In the genomic region with DNA sequence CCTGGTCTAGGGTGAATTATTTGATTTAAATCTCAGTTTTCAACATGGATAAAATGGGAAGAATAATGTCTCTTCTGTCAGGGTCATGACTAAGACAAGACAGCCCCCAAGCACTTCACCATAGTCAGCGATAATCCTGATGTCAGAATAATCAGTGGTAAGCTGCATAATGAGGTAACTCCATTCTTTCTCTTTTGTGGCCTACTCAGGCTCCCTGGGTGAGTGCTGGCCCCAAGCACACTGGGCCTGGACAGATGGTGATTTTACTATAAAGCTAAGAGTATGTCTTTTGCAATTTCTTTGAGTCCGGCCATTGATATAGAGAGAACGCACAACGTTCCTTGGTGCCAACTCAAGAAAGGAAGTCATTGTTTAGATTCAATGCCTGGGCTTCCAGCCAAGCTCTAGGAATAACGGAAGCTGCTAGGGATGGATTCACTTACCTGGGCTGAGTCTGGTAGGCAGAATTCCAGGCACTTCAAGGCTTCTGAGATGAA, we compare ENCODE assay signal across 26 mouse cellular contexts. TPM values are rescaled to one million over a fixed set of nuclear protein-coding genes. Genes with fewer than 3 reads are reported as not detected.
DNase-seq lines count a peak whose midpoint lies in the region; ATAC-seq and TF ChIP-seq lines count a peak whose summit lies in the region.
"Had no signal": no experiment of that assay in that cellular context is flagged by ENCODE, and none has a peak within 500 bp of the region (broad histone marks: within the 10 kb centered on the region; RNA-seq: fewer than 3 reads in every experiment).

No protein-coding gene starts in this region.

- no peaks in the 10 kb centered on the region for H3K36me3 ChIP-seq in forebrain, postnatal 0 days (ENCODE audit: insufficient read depth)
- H3K36me3 ChIP-seq in forebrain, embryonic 15.5 days, result no peaks in the 10 kb centered on the region
- H3K36me3 ChIP-seq in midbrain, embryonic 11.5 days (ENCODE audit: control insufficient read depth, insufficient read depth, low read length), result no peaks in the 10 kb centered on the region
- no peaks in the 10 kb centered on the region for H3K36me3 ChIP-seq in midbrain, embryonic 10.5 days
- no peaks in the 10 kb centered on the region for H3K36me3 ChIP-seq in midbrain, postnatal 0 days (ENCODE audit: insufficient read depth, low read length)
- H3K36me3 ChIP-seq: embryonic facial prominence, embryonic 12.5 days; heart, embryonic 15.5 days; kidney, embryonic 15.5 days; liver, embryonic 12.5 days; neural tube, embryonic 13.5 days; stomach, embryonic 15.5 days had no signal

- no peak overlapping the region for H3K4me3 ChIP-seq in forebrain, postnatal 0 days (ENCODE audit: low read depth, low read length)
- no peak overlapping the region for H3K4me3 ChIP-seq in forebrain, embryonic 15.5 days
- H3K4me3 ChIP-seq in midbrain, embryonic 11.5 days (ENCODE audit: low read depth, low read length), result no peak overlapping the region
- H3K4me3 ChIP-seq in midbrain, embryonic 10.5 days, result no peak overlapping the region
- H3K4me3 ChIP-seq in midbrain, postnatal 0 days (ENCODE audit: low read depth, low read length), result no peak overlapping the region
- H3K4me3 ChIP-seq: embryonic facial prominence, embryonic 12.5 days; heart, embryonic 15.5 days; kidney, embryonic 15.5 days; liver, embryonic 12.5 days; neural tube, embryonic 13.5 days; stomach, embryonic 15.5 days had no signal

- no peaks in the 10 kb centered on the region for H3K4me1 ChIP-seq in forebrain, postnatal 0 days (ENCODE audit: insufficient read depth)
- peaks cover 7% of the 10 kb centered on the region for H3K4me1 ChIP-seq in forebrain, embryonic 15.5 days
- H3K4me1 ChIP-seq in midbrain, embryonic 11.5 days (ENCODE audit: control insufficient read depth, insufficient read depth, low read length), result no peaks in the 10 kb centered on the region
- H3K4me1 ChIP-seq in midbrain, embryonic 10.5 days, result peaks cover 11% of the 10 kb centered on the region
- no peaks in the 10 kb centered on the region for H3K4me1 ChIP-seq in midbrain, postnatal 0 days (ENCODE audit: insufficient read depth, low read length)
- H3K4me1 ChIP-seq: embryonic facial prominence, embryonic 12.5 days; heart, embryonic 15.5 days; liver, embryonic 12.5 days; stomach, embryonic 15.5 days had no signal

- no peak for TF ChIP-seq CTCF in forebrain, postnatal 0 days (IDR thresholded peaks at IDR 0.05; ENCODE audit: low read depth)
- TF ChIP-seq CTCF in brain, embryonic 14.5 days (IDR thresholded peaks at IDR 0.05; ENCODE audit: borderline replicate concordance, extremely low read depth, insufficient read depth, insufficient read length), result no peak
- no peak for TF ChIP-seq CTCF in midbrain, postnatal 0 days (IDR thresholded peaks at IDR 0.05)

- DNase-seq in forebrain, postnatal 0 days, result peak; percentile 15
- DNase-seq in midbrain, embryonic 11.5 days (ENCODE audit: low spot score, missing footprints), result peak; percentile 82
- DNase-seq in midbrain, embryonic 10.5 days (ENCODE audit: low spot score), result no peak
- peak; percentile 58 for DNase-seq in brain, embryonic 14.5 days (ENCODE audit: low read depth)
- peak; percentile 22 for DNase-seq in midbrain, postnatal 0 days (ENCODE audit: low spot score)
- DNase-seq: adrenal gland, postnatal 36 days; B cell, adult 2 months; cerebellum, adult 8-10 months; gastrocnemius, postnatal 10 days; kidney, adult 18-20 months; kidney, postnatal 4 days; layer of hippocampus, postnatal 36 days; left cerebral cortex, postnatal 4 days; liver, postnatal 0 days; right cerebral cortex, postnatal 14 days had no signal

- H3K27ac ChIP-seq in forebrain, postnatal 0 days (ENCODE audit: low read depth, low read length), result no peak overlapping the region
- no peak overlapping the region for H3K27ac ChIP-seq in forebrain, embryonic 15.5 days (replicated peaks)
- H3K27ac ChIP-seq in midbrain, embryonic 11.5 days (ENCODE audit: low read depth, low read length), result no peak overlapping the region
- no peak overlapping the region for H3K27ac ChIP-seq in midbrain, embryonic 10.5 days (replicated peaks)
- no peak overlapping the region for H3K27ac ChIP-seq in midbrain, postnatal 0 days (ENCODE audit: low read depth, low read length)
- H3K27ac ChIP-seq: embryonic facial prominence, embryonic 12.5 days; heart, embryonic 15.5 days; kidney, embryonic 15.5 days; liver, embryonic 12.5 days; neural tube, embryonic 13.5 days; stomach, embryonic 15.5 days had no signal

- no peak overlapping the region for H3K4me2 ChIP-seq in forebrain, postnatal 0 days (ENCODE audit: low read depth)
- H3K4me2 ChIP-seq in forebrain, embryonic 15.5 days (replicated peaks), result no peak overlapping the region
- H3K4me2 ChIP-seq in midbrain, embryonic 11.5 days, result no peak overlapping the region
- H3K4me2 ChIP-seq in midbrain, postnatal 0 days (ENCODE audit: low read depth, low read length, poor library complexity, severe bottlenecking), result no peak overlapping the region
- H3K4me2 ChIP-seq: embryonic facial prominence, embryonic 12.5 days; heart, embryonic 15.5 days; kidney, embryonic 15.5 days; liver, embryonic 12.5 days; neural tube, embryonic 13.5 days; stomach, embryonic 15.5 days had no signal

- no peaks in the 10 kb centered on the region for H3K27me3 ChIP-seq in forebrain, postnatal 0 days (ENCODE audit: insufficient read depth, low read length)
- H3K27me3 ChIP-seq in forebrain, embryonic 15.5 days, result no peaks in the 10 kb centered on the region
- H3K27me3 ChIP-seq in midbrain, embryonic 11.5 days (ENCODE audit: control insufficient read depth, insufficient read depth, low read length), result no peaks in the 10 kb centered on the region
- no peaks in the 10 kb centered on the region for H3K27me3 ChIP-seq in midbrain, embryonic 10.5 days (ENCODE audit: low read depth, poor library complexity, severe bottlenecking)
- no peaks in the 10 kb centered on the region for H3K27me3 ChIP-seq in midbrain, postnatal 0 days (ENCODE audit: insufficient read depth, low read length)
- H3K27me3 ChIP-seq: embryonic facial prominence, embryonic 12.5 days; heart, embryonic 15.5 days; kidney, embryonic 15.5 days; liver, embryonic 12.5 days; neural tube, embryonic 13.5 days; stomach, embryonic 15.5 days had no signal

- 9% methylated on average over 5 of the region's 5 CpGs for WGBS in forebrain, postnatal 0 days
- 8% methylated on average over 5 of the region's 5 CpGs for WGBS in forebrain, embryonic 15.5 days
- WGBS in midbrain, embryonic 11.5 days, result 54% methylated on average over 5 of the region's 5 CpGs
- 72% methylated on average over 5 of the region's 5 CpGs for WGBS in midbrain, embryonic 10.5 days
- 19% methylated on average over 5 of the region's 5 CpGs for WGBS in midbrain, postnatal 0 days

- no peak for ATAC-seq in forebrain, postnatal 0 days
- ATAC-seq in forebrain, embryonic 15.5 days (replicated peaks), result no peak
- peak; percentile 59; the same call in 1 of the 2 replicates for ATAC-seq in midbrain, embryonic 11.5 days (ENCODE audit: low FRiP score)
- no peak for ATAC-seq in midbrain, postnatal 0 days (ENCODE audit: low FRiP score)
- ATAC-seq: hindbrain, embryonic 16.5 days; liver, embryonic 12.5 days; liver, postnatal 0 days; lung, postnatal 0 days had no signal

- no peaks in the 10 kb centered on the region for H3K9me3 ChIP-seq in forebrain, postnatal 0 days (ENCODE audit: low read length)
- H3K9me3 ChIP-seq in forebrain, embryonic 15.5 days, result no peaks in the 10 kb centered on the region
- H3K9me3 ChIP-seq in midbrain, embryonic 11.5 days (ENCODE audit: control insufficient read depth, low read length), result no peaks in the 10 kb centered on the region
- H3K9me3 ChIP-seq in midbrain, embryonic 10.5 days (replicated peaks), result no peaks in the 10 kb centered on the region
- H3K9me3 ChIP-seq in midbrain, postnatal 0 days (ENCODE audit: low read length), result no peaks in the 10 kb centered on the region
- H3K9me3 ChIP-seq: embryonic facial prominence, embryonic 12.5 days; heart, embryonic 15.5 days; kidney, embryonic 15.5 days; liver, embryonic 12.5 days; neural tube, embryonic 13.5 days; stomach, embryonic 15.5 days had no signal

- no peak overlapping the region for H3K9ac ChIP-seq in forebrain, postnatal 0 days
- H3K9ac ChIP-seq in forebrain, embryonic 15.5 days (replicated peaks), result no peak overlapping the region
- H3K9ac ChIP-seq in midbrain, embryonic 11.5 days (ENCODE audit: low read length), result no peak overlapping the region
- no peak overlapping the region for H3K9ac ChIP-seq in midbrain, postnatal 0 days (replicated peaks; ENCODE audit: low read length, poor library complexity, severe bottlenecking)
- H3K9ac ChIP-seq: embryonic facial prominence, embryonic 12.5 days; heart, embryonic 15.5 days; kidney, embryonic 15.5 days; liver, embryonic 12.5 days; liver, postnatal 0 days; neural tube, embryonic 13.5 days; stomach, embryonic 15.5 days had no signal

- no peak for TF ChIP-seq POLR2A in brain, embryonic 14.5 days (IDR thresholded peaks at IDR 0.05; ENCODE audit: borderline replicate concordance, extremely low read depth, insufficient read depth, insufficient read length, poor library complexity, severe bottlenecking)

RNA-seq across cellular contexts. Expression of a gene that starts 49.5 kb away (rescaled TPM):
- total RNA-seq in forebrain, postnatal 0 days (2014; rRNA removed), result 0.14 and 1.0 TPM in 2 replicates
- polyA plus RNA-seq in forebrain, postnatal 0 days (2015; fragmentation: Nextera tagmentation; extraction: Ambion mirVana), result 0.88 and 1.4 TPM in 2 replicates
- 1.2 and 1.7 TPM in 2 replicates for polyA plus RNA-seq in forebrain, embryonic 15.5 days (2015; fragmentation: Nextera tagmentation; extraction: Ambion mirVana)
- 0.79 and 0.83 TPM in 2 replicates for polyA plus RNA-seq in midbrain, embryonic 11.5 days (2014; fragmentation: Nextera tagmentation; extraction: Ambion mirVana)
- 0.41 and 1.2 TPM in 2 replicates for polyA plus RNA-seq in midbrain, embryonic 10.5 days (2016; fragmentation: Nextera tagmentation; extraction: Ambion mirVana)
- polyA plus RNA-seq in brain, embryonic 14.5 days (2012; rRNA removed), result 1.8 and 2.2 TPM in 2 replicates
- 0.22 and 0.80 TPM in 2 replicates for total RNA-seq in midbrain, postnatal 0 days (2014; rRNA removed)
- polyA plus RNA-seq in midbrain, postnatal 0 days (2015; fragmentation: Nextera tagmentation; extraction: Ambion mirVana), result 0.25 and 0.46 TPM in 2 replicates
- total RNA-seq: heart, postnatal 25 days; megakaryocyte progenitor cell, adult 5-6 weeks had no signal
- polyA plus RNA-seq: liver, embryonic 12.5 days; liver, postnatal 0 days had no signal
